Mouse (Mus musculus) thymus, adult 2 months (tissue): ENCODE measurements around the gene Lrrk1. TPM values are rescaled to one million over a fixed set of nuclear protein-coding genes. Genes with fewer than 3 reads are reported as not detected.

Experiments
- DNase-seq: peaks from one replicate; pipeline ENCODE4 v3.0.0; 2021
- H3K27ac ChIP-seq: fragments of 200-500 bp; 2 replicates; pipeline ENCODE4 v1.5.1; 2012; ENCODE audit warnings: low read length, control low read depth; ENCODE audit not compliant: control insufficient read depth, insufficient read depth
- H3K27me3 ChIP-seq: fragments of 200-500 bp; 2 replicates; pipeline ENCODE4 v1.6.1; 2012; ENCODE audit warnings: mild to moderate bottlenecking, low read length, moderate library complexity, mixed read lengths; ENCODE audit not compliant: control insufficient read depth, insufficient read depth
- H3K36me3 ChIP-seq: fragments of 200-500 bp; 2 replicates; pipeline ENCODE4 v1.6.1; 2012; ENCODE audit warnings: mild to moderate bottlenecking, low read length, moderate library complexity; ENCODE audit not compliant: control insufficient read depth, insufficient read depth
- H3K4me1 ChIP-seq: fragments of 200-500 bp; replicated peaks from 2 replicates; pipeline ENCODE4 v1.6.1; 2012; ENCODE audit warnings: low read length; ENCODE audit not compliant: control insufficient read depth, insufficient read depth
- H3K4me3 ChIP-seq: fragments of 200-500 bp; 2 replicates; pipeline ENCODE4 v1.5.1; 2012; ENCODE audit warnings: mild to moderate bottlenecking, low read length, control low read depth, moderate library complexity; ENCODE audit not compliant: control insufficient read depth, insufficient read depth
- CTCF ChIP-seq: fragments of 200-500 bp; IDR thresholded peaks from 2 replicates; pipeline ENCODE4 v1.5.1; 2012; ENCODE audit warnings: mild to moderate bottlenecking, control low read depth, low read length, moderate library complexity, borderline replicate concordance; ENCODE audit not compliant: control insufficient read depth, poor library complexity, insufficient read depth; ENCODE audit errors: extremely low read depth
- POLR2A ChIP-seq: fragments of 200-500 bp; IDR thresholded peaks from 2 replicates; pipeline ENCODE4 v1.6.1; 2012; ENCODE audit warnings: mild to moderate bottlenecking, low read length, control low read depth, moderate library complexity; ENCODE audit not compliant: control insufficient read depth, poor library complexity, insufficient read depth; ENCODE audit errors: extremely low read depth
- WGBS: fragments of 180-500 bp; shearing (Covaris S2); methylation state at CpG from one replicate; pipeline ENCODE4 v1.1.7; 2018; 5-methylcytosine and 5-hydroxymethylcytosine counted together
- polyA plus RNA-seq: library from polyadenylated mRNA; depleted of rRNA; stranded (reverse); fragments of >200 nt; gene quantifications from 2 replicates; pipeline ENCODE4 v1.2.3, GENCODE M21; 2012

Lrrk1 gene
- polyA plus RNA-seq, 1 experiment, result 29.9 TPM

GRCm38 (mm10) chr7:66369934-66370445 is 18.2 kb downstream of the Lrrk1 start:
- no peak for TF ChIP-seq CTCF
- no peaks in the 10 kb centered on the region for H3K4me1 ChIP-seq
- H3K36me3 ChIP-seq, result no peaks in the 10 kb centered on the region
- H3K27me3 ChIP-seq, result no peaks in the 10 kb centered on the region
- H3K4me3 ChIP-seq, result no peak overlapping the region
- DNase-seq, result no peak
- H3K27ac ChIP-seq, result no peak overlapping the region
- WGBS, result 86% methylated on average over 5 of the region's 5 CpGs

- WGBS, result 87% methylated on average over 5 of the region's 5 CpGs
- Histone ChIP-seq H3K4me1 (no peaks in the 10 kb centered on the region), H3K27me3 (no peaks in the 10 kb centered on the region), H3K36me3 (no peaks in the 10 kb centered on the region), H3K4me3 (no peak overlapping the region), H3K27ac (no peak overlapping the region)
- TF ChIP-seq POLR2A, result no peak
- no peak for TF ChIP-seq CTCF
- DNase-seq, result no peak
These were observed 18.8 kb downstream of the Lrrk1 start for GRCm38 (mm10) chr7:66369071-66369933.

GRCm38 (mm10) chr7:66365904-66366303 is 22.2 kb downstream of the Lrrk1 start, which contains the start of gene Gm10974:
Gene Gm10974 (plus strand): TSS chr7:66365905.
- WGBS, result 81% methylated on average over 2 of the region's 2 CpGs
- DNase-seq, result no peak
- no peak within 1 kb of the TSS for H3K27ac ChIP-seq

GRCm38 (mm10) chr7:66365411-66365810 is 22.7 kb downstream of the Lrrk1 start:
- DNase-seq, result no peak
- Histone ChIP-seq H3K27ac (no peak overlapping the region), H3K4me3 (no peak overlapping the region), H3K4me1 (no peaks in the 10 kb centered on the region), H3K27me3 (no peaks in the 10 kb centered on the region), H3K36me3 (no peaks in the 10 kb centered on the region)
- TF ChIP-seq CTCF, result no peak
- no peak for TF ChIP-seq POLR2A
- 80% methylated on average over 2 of the region's 2 CpGs for WGBS

More at GRCm38 (mm10) chr7:66365904-66366303, 22.2 kb downstream of the Lrrk1 start, which contains the start of gene Gm10974:
- H3K27me3 ChIP-seq, result no peaks in the 10 kb centered on the region
- no peaks in the 10 kb centered on the region for H3K4me1 ChIP-seq
- H3K4me3 ChIP-seq, result no peak within 1 kb of the TSS
- H3K36me3 ChIP-seq, result no peaks in the 10 kb centered on the region
- no peak for TF ChIP-seq POLR2A
- no peak for TF ChIP-seq CTCF

- Histone ChIP-seq H3K27me3 (no peaks in the 10 kb centered on the region), H3K36me3 (no peaks in the 10 kb centered on the region), H3K4me1 (no peaks in the 10 kb centered on the region), H3K4me3 (no peak overlapping the region), H3K27ac (no peak overlapping the region)
- 99% methylated on average over 11 of the region's 11 CpGs for WGBS
- DNase-seq, result no peak
- TF ChIP-seq CTCF, result no peak
- TF ChIP-seq POLR2A, result no peak
These were observed 23.7 kb downstream of the Lrrk1 start for GRCm38 (mm10) chr7:66364491-66364890.

GRCm38 (mm10) chr7:66359044-66359443 is 29.1 kb downstream of the Lrrk1 start:
- TF ChIP-seq POLR2A (no peak), CTCF (no peak)
- Histone ChIP-seq H3K27me3 (no peaks in the 10 kb centered on the region), H3K4me1 (no peaks in the 10 kb centered on the region), H3K27ac (no peak overlapping the region), H3K36me3 (no peaks in the 10 kb centered on the region), H3K4me3 (no peak overlapping the region)
- WGBS, result 90% methylated on average over 4 of the region's 4 CpGs
- DNase-seq, result no peak
